In genomic region chr2:144120186-144120823, GRCm38 (mm10) we compare ENCODE assay signal across 10 mouse cellular contexts.
DNase-seq lines count a peak whose midpoint lies in the region; ATAC-seq and TF ChIP-seq lines count a peak whose summit lies in the region.
"Had no signal": no experiment of that assay in that cellular context is flagged by ENCODE, and none has a peak within 500 bp of the region (broad histone marks: within the 10 kb centered on the region; RNA-seq: fewer than 3 reads in every experiment).

No protein-coding gene starts in this region.

- H3K27ac ChIP-seq in hindbrain, embryonic 16.5 days (ENCODE audit: low read depth, low read length): no peak overlapping the region
- no peak overlapping the region for H3K27ac ChIP-seq in hindbrain, embryonic 12.5 days
- H3K27ac ChIP-seq in limb, embryonic 14.5 days (replicated peaks; ENCODE audit: low read depth, low read length): peak overlapping the region; percentile 65
- H3K27ac ChIP-seq: neural tube, embryonic 12.5 days had no signal

- WGBS in hindbrain, embryonic 16.5 days: 76% methylated on average over 7 of the region's 7 CpGs
- 88% methylated on average over 7 of the region's 7 CpGs for WGBS in hindbrain, embryonic 12.5 days
- WGBS in limb, embryonic 14.5 days: 58% methylated on average over 7 of the region's 7 CpGs

- no peak overlapping the region for H3K4me2 ChIP-seq in hindbrain, embryonic 16.5 days (ENCODE audit: low read length)
- no peak overlapping the region for H3K4me2 ChIP-seq in hindbrain, embryonic 12.5 days (replicated peaks)
- no peak overlapping the region for H3K4me2 ChIP-seq in limb, embryonic 14.5 days (replicated peaks; ENCODE audit: low read depth, low read length, severe bottlenecking)
- H3K4me2 ChIP-seq: neural tube, embryonic 12.5 days had no signal

- H3K27me3 ChIP-seq in hindbrain, embryonic 16.5 days (replicated peaks; ENCODE audit: control insufficient read depth, insufficient read depth, low read length): no peaks in the 10 kb centered on the region
- H3K27me3 ChIP-seq in hindbrain, embryonic 12.5 days: no peaks in the 10 kb centered on the region
- H3K27me3 ChIP-seq in limb, embryonic 14.5 days (ENCODE audit: control insufficient read depth, insufficient read depth, low read length): no peaks in the 10 kb centered on the region
- H3K27me3 ChIP-seq: neural tube, embryonic 12.5 days; Patski had no signal

- TF ChIP-seq POLR2A in limb, embryonic 14.5 days (IDR thresholded peaks at IDR 0.05; ENCODE audit: borderline replicate concordance, extremely low read depth, insufficient read depth, insufficient read length): no peak

- ATAC-seq in hindbrain, embryonic 16.5 days: peak; percentile 76
- ATAC-seq in hindbrain, embryonic 12.5 days (ENCODE audit: low FRiP score): no peak
- ATAC-seq in limb, embryonic 14.5 days (ENCODE audit: low FRiP score, low read depth): no peak
- no peak for ATAC-seq in megakaryocyte-erythroid progenitor cell, adult 5-6 weeks (replicated peaks; ENCODE audit: low FRiP score, low TSS enrichment, poor library complexity, severe bottlenecking)
- no peak for ATAC-seq in megakaryocyte, adult 5-6 weeks (ENCODE audit: poor library complexity, severe bottlenecking)
- ATAC-seq: Patski had no signal

- DNase-seq in NIH3T3 (ENCODE audit: low read depth) (peak; percentile 95), MN1 (ENCODE audit: low spot score) (no peak)
- peak; percentile 78 for DNase-seq in gastrocnemius, postnatal 10 days
- DNase-seq in limb, embryonic 14.5 days (ENCODE audit: low spot score): peak; percentile 72

- H3K9me3 ChIP-seq in hindbrain, embryonic 16.5 days (ENCODE audit: control insufficient read depth, low read length): no peaks in the 10 kb centered on the region
- no peaks in the 10 kb centered on the region for H3K9me3 ChIP-seq in hindbrain, embryonic 12.5 days (replicated peaks)
- H3K9me3 ChIP-seq in limb, embryonic 14.5 days (ENCODE audit: control insufficient read depth, low read length): no peaks in the 10 kb centered on the region
- H3K9me3 ChIP-seq: neural tube, embryonic 12.5 days had no signal

- H3K4me1 ChIP-seq in hindbrain, embryonic 16.5 days (ENCODE audit: control insufficient read depth, insufficient read depth, low read depth, low read length): no peaks in the 10 kb centered on the region
- H3K4me1 ChIP-seq in hindbrain, embryonic 12.5 days: no peaks in the 10 kb centered on the region
- H3K4me1 ChIP-seq in limb, embryonic 14.5 days (ENCODE audit: control insufficient read depth, insufficient read depth, low read length): peaks cover 33% of the 10 kb centered on the region
- H3K4me1 ChIP-seq: neural tube, embryonic 12.5 days had no signal

- H3K36me3 ChIP-seq in hindbrain, embryonic 16.5 days (ENCODE audit: control insufficient read depth, insufficient read depth, low read length): no peaks in the 10 kb centered on the region
- H3K36me3 ChIP-seq in hindbrain, embryonic 12.5 days: no peaks in the 10 kb centered on the region
- H3K36me3 ChIP-seq in limb, embryonic 14.5 days (ENCODE audit: control insufficient read depth, insufficient read depth, low read length): no peaks in the 10 kb centered on the region
- H3K36me3 ChIP-seq: neural tube, embryonic 12.5 days had no signal

- no peak overlapping the region for H3K4me3 ChIP-seq in hindbrain, embryonic 16.5 days (ENCODE audit: low read length)
- no peak overlapping the region for H3K4me3 ChIP-seq in hindbrain, embryonic 12.5 days
- H3K4me3 ChIP-seq in limb, embryonic 14.5 days (replicated peaks; ENCODE audit: low read length): no peak overlapping the region
- H3K4me3 ChIP-seq: neural tube, embryonic 12.5 days had no signal

- H3K9ac ChIP-seq in hindbrain, embryonic 16.5 days (ENCODE audit: low read depth, low read length): no peak overlapping the region
- no peak overlapping the region for H3K9ac ChIP-seq in hindbrain, embryonic 12.5 days
- no peak overlapping the region for H3K9ac ChIP-seq in limb, embryonic 14.5 days (ENCODE audit: low read depth, low read length, severe bottlenecking)
- H3K9ac ChIP-seq: neural tube, embryonic 12.5 days had no signal
